Mouse (Mus musculus): Measurements from ENCODE around the gene Opalin.

Gene Opalin

DNA sequence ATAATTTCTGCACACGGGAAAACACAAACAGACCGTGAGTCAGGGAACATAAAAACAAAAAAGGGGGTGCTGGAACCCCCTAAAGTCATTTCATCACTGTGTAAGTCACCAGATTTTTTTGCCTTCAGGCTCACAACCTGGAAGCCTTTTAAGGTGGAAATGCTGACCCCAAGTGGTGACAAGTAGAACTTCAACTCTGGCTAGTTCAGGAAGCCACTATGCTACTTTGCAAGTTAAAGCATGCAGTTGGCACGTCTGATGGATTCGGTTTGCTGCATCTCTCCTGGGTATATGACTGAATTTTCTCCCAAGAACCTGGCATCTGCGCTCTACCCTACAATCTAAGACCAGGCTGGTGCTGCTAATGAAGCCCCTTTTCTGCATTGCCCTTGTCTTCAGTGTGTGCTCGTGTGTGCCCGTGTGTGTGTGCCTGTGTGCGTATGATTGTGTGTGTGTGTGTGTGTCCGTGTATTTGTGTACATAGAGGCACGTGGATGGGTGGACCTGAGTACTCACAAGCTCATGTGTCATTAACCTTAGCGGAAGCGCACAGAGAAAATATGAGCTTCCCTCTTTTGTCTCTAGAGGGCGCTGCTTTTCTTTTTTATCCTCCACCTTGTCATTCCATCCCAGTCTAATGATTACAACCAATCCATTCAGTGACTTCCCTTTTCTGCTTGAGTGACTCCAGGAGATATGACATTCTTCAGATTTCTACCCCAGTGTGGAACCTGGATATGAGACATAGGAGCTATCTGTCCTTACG lies 60.8 kb downstream of the Opalin start:
- DNase-seq (ENCODE audit: low spot score): peak; percentile 81

GRCm38 (mm10) chr19:41014003-41014402 lies 62.9 kb downstream of the Opalin start:
- no peak for DNase-seq (ENCODE audit: low spot score)

- no peak for DNase-seq (ENCODE audit: low spot score)
These were observed 63.3 kb downstream of the Opalin start for GRCm38 (mm10) chr19:41013591-41013990.
